Mouse (Mus musculus) R1 (cell line): Measurements from ENCODE around the gene Olfr395.
"Not testable (repeated sequence)": the region's sequence is repeated elsewhere in the genome, so short reads cannot be mapped to it uniquely, and the experiment has no call there.

Experiments
- DNase-seq: peaks from one replicate; pipeline ENCODE4 v3.0.0-alpha.2; 2018; ENCODE audit warnings: low read depth, low spot score

Gene Olfr395

DNA sequence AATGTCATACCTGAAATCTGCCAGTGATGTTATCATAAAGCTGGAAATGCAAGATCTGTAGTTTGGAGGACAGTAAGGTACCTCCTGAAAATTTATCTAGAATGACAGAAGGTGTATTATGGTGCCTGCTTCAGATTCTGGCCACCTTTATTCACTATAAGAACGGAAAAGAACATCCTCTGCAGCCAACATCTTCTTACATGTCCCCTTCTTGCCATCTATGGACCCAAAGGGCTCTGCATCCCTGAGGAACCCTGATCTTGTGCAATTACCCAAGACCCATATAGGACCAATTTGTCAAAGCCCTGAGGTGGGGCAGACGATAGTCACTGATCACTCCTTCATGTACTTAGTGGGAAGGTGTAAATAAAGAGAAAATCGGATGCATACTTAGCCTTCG is at the start of gene Olfr395:
Gene Olfr395 (minus strand): TSS at position 101 of the 400 bp plus-strand sequence.
- DNase-seq = not testable (repeated sequence)

DNA sequence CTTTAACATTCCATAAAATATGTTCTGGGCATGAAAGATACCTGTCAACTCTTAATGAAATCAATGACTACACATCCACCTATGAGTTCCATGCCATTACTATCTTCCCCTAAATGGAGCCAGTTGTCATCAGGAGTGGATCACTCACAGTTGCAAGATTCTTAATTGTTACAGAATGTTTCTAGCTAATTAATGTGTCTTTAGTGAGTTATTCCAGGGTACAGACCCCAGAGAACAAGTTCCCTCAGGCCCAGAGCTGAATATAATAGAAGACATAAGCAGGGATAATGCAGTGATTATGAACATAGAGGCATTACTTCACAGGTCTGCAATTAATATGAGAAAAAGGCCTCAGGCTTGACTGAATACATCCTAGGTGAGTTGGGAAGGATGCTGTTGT is 27.3 kb upstream of the Olfr395 start, which contains the start of gene Olfr23:
Gene Olfr23 (plus strand): TSS at position 301 of the 400 bp plus-strand sequence.
- no peak for DNase-seq

DNA sequence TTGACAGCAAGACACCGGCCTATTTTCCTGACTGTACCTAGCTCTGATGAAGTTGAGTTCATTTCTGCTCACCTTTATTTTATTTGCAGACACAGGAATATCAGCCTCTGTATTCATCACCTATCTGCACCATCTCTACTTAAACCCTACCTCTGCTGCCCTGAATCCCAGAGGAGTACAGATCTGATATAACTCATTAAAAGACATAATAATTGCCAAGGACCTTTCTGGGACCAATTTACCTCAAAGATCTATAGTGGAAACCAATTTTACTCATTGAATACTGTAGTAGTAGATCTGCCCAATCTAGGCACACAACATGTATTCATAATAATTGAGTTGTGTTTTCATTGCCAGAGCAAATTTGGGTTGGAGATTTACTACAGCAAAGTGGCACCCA is 18.4 kb downstream of the Olfr395 start, which contains the start of gene Olfr394:
Gene Olfr394 (minus strand): TSS at position 101 of the 400 bp plus-strand sequence.
- no peak for DNase-seq
